Comparison of ENCODE assay signal across 13 mouse cellular contexts in the genomic region with DNA sequence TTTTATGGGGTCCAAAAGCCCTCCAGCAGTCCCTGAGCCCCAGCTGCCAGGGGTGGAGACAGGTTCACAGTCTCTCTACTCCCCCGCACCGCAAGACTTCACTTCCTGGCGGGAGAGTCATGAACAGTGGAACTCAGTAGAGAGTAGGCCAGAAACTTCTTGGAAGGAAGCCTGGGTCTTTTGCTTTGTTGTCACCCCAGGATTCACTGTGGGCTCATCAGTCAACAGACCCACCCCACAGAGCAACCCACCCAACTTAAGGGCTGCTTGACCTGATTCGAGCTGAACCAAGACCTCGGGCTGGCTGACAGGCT. TPM values are rescaled to one million over a fixed set of nuclear protein-coding genes. Genes with fewer than 3 reads are reported as not detected.
DNase-seq lines count a peak whose midpoint lies in the region; ATAC-seq lines count a peak whose summit lies in the region.
"Had no signal": no experiment of that assay in that cellular context is flagged by ENCODE, and none has a peak within 500 bp of the region (broad histone marks: within the 10 kb centered on the region; RNA-seq: fewer than 3 reads in every experiment).

No protein-coding gene starts in this region.

- H3K4me1 ChIP-seq in hindbrain, embryonic 10.5 days (replicated peaks): peaks cover 14% of the 10 kb centered on the region
- H3K4me1 ChIP-seq in hindbrain, embryonic 12.5 days: no peaks in the 10 kb centered on the region

- 90% methylated on average over 5 of the region's 5 CpGs for WGBS in hindbrain, embryonic 10.5 days
- 84% methylated on average over 5 of the region's 5 CpGs for WGBS in hindbrain, embryonic 12.5 days

- no peaks in the 10 kb centered on the region for H3K36me3 ChIP-seq in hindbrain, embryonic 10.5 days
- no peaks in the 10 kb centered on the region for H3K36me3 ChIP-seq in hindbrain, embryonic 12.5 days

- DNase-seq in hindbrain, embryonic 10.5 days (ENCODE audit: low spot score): no peak
- DNase-seq in ovary, adult 18-20 months (ENCODE audit: low spot score): peak; percentile 27
- no peak for DNase-seq in ovary, postnatal 10 days (ENCODE audit: low spot score)
- DNase-seq in heart, postnatal 4 days: peak; percentile 42
- DNase-seq in thymus, postnatal 36 days: peak; percentile 22 to 48
- DNase-seq in adrenal gland, postnatal 4 days (ENCODE audit: low spot score in 2 of 2): no peak
- DNase-seq: adrenal gland, postnatal 36 days; cerebellum, adult 11 months; right cerebral cortex, postnatal 4 days had no signal

- no peak overlapping the region for H3K9ac ChIP-seq in hindbrain, embryonic 12.5 days

- H3K4me2 ChIP-seq in hindbrain, embryonic 12.5 days (replicated peaks): no peak overlapping the region

- H3K9me3 ChIP-seq in hindbrain, embryonic 10.5 days: no peaks in the 10 kb centered on the region
- H3K9me3 ChIP-seq in hindbrain, embryonic 12.5 days (replicated peaks): no peaks in the 10 kb centered on the region

- H3K27me3 ChIP-seq in hindbrain, embryonic 10.5 days (ENCODE audit: insufficient read depth, poor library complexity, severe bottlenecking): no peaks in the 10 kb centered on the region
- no peaks in the 10 kb centered on the region for H3K27me3 ChIP-seq in hindbrain, embryonic 12.5 days

- no peak for ATAC-seq in hindbrain, embryonic 12.5 days (ENCODE audit: low FRiP score)
- ATAC-seq: hindbrain, postnatal 0 days had no signal

- H3K4me3 ChIP-seq in hindbrain, embryonic 10.5 days: no peak overlapping the region
- H3K4me3 ChIP-seq in hindbrain, embryonic 12.5 days: no peak overlapping the region
- H3K4me3 ChIP-seq: heart, adult 2 months had no signal

- 0 out of 2 replicates have a peak overlapping the region, but pooled peaks have one; percentile 16 for H3K27ac ChIP-seq in hindbrain, embryonic 10.5 days
- H3K27ac ChIP-seq in hindbrain, embryonic 12.5 days: no peak overlapping the region
- H3K27ac ChIP-seq: heart, adult 2 months; hindbrain, postnatal 0 days had no signal

RNA-seq across cellular contexts. Expression of a gene that starts 16.6 kb away (rescaled TPM):
- 0.25 TPM in 1 of 2 replicates, not detected in the other for polyA plus RNA-seq in hindbrain, embryonic 10.5 days (2016; fragmentation: Nextera tagmentation; extraction: Ambion mirVana)
- polyA plus RNA-seq in hindbrain, embryonic 12.5 days (2016; fragmentation: Nextera tagmentation; extraction: Ambion mirVana): 0.41 and 0.73 TPM in 2 replicates
- total RNA-seq in heart, postnatal 4 days (2021): 1 to 10 TPM; 1.4 to 1.5 TPM
- total RNA-seq in adrenal gland, postnatal 4 days (2021): 1 to 10 TPM; 4.8 to 7.6 TPM
- total RNA-seq: layer of hippocampus, adult 18-20 months had no signal

RNA-seq across cellular contexts. Expression of a gene that starts 45.7 kb away (rescaled TPM):
- polyA plus RNA-seq in hindbrain, embryonic 10.5 days (2016; fragmentation: Nextera tagmentation; extraction: Ambion mirVana): 35.3 and 42.1 TPM in 2 replicates
- 47.4 and 54.7 TPM in 2 replicates for polyA plus RNA-seq in hindbrain, embryonic 12.5 days (2016; fragmentation: Nextera tagmentation; extraction: Ambion mirVana)
- total RNA-seq in heart, postnatal 4 days (2021): 10 to 100 TPM; 50.7 to 53.1 TPM
- total RNA-seq in adrenal gland, postnatal 4 days (2021): 10 to 100 TPM; 72.0 to 81.7 TPM

RNA-seq across cellular contexts. Expression of a gene that starts 53.2 kb away (rescaled TPM):
- 7.7 and 8.0 TPM in 2 replicates for polyA plus RNA-seq in hindbrain, embryonic 10.5 days (2016; fragmentation: Nextera tagmentation; extraction: Ambion mirVana)
- 5.8 and 6.4 TPM in 2 replicates for polyA plus RNA-seq in hindbrain, embryonic 12.5 days (2016; fragmentation: Nextera tagmentation; extraction: Ambion mirVana)
- 1 to 10 TPM; 3.7 to 3.8 TPM for total RNA-seq in heart, postnatal 4 days (2021)
- 10 to 100 TPM; 23.2 to 27.0 TPM for total RNA-seq in adrenal gland, postnatal 4 days (2021)

Comparison
In these comparisons a context has a peak if more than half of its experiments do, and no peak if none do; other contexts are left out.
1. DNase-seq: peak in ovary, adult 18-20 months (single experiment), heart, postnatal 4 days (single experiment) and thymus, postnatal 36 days (2 of 2); none in hindbrain, embryonic 10.5 days (single experiment), ovary, postnatal 10 days (single experiment) and adrenal gland, postnatal 4 days (0 of 2).
2. RNA of a gene that starts 53.2 kb away (total RNA-seq): 23.2 to 27.0 TPM in adrenal gland, postnatal 4 days; 3.7 to 3.8 TPM in heart, postnatal 4 days; every median in the first group is over 4 times any median in the second.